Mouse (Mus musculus): ENCODE results near the gene Pawr. TPM values are rescaled to one million over a fixed set of nuclear protein-coding genes. Genes with fewer than 3 reads are reported as not detected.

Gene Pawr
- total RNA-seq, 2 experiments from 2014 or later: 4.4 to 4.8 TPM

GRCm38 (mm10) chr10:108356601-108357187, 24.8 kb downstream of the Pawr start:
- DNase-seq: no peak

- DNase-seq: no peak
Measured at GRCm38 (mm10) chr10:108359974-108360373, 28.1 kb downstream of the Pawr start.

- DNase-seq: no peak
Measured at GRCm38 (mm10) chr10:108360801-108361200, 28.9 kb downstream of the Pawr start.

GRCm38 (mm10) chr10:108361419-108362155, 29.7 kb downstream of the Pawr start:
- no peak for DNase-seq

- no peak for DNase-seq
Measured at GRCm38 (mm10) chr10:108363932-108364331, 32.0 kb downstream of the Pawr start.

- DNase-seq: no peak
Measured at GRCm38 (mm10) chr10:108364946-108365719, 33.2 kb downstream of the Pawr start.

- no peak for DNase-seq
Measured at GRCm38 (mm10) chr10:108366251-108366650, 34.3 kb downstream of the Pawr start.

GRCm38 (mm10) chr10:108368358-108368757, 36.4 kb downstream of the Pawr start:
- DNase-seq: no peak

- no peak for DNase-seq
Measured at GRCm38 (mm10) chr10:108372258-108372657, 40.3 kb downstream of the Pawr start.

- DNase-seq: no peak
Measured at GRCm38 (mm10) chr10:108372858-108373257, 40.9 kb downstream of the Pawr start.

GRCm38 (mm10) chr10:108375796-108376195, 43.9 kb downstream of the Pawr start:
- no peak for DNase-seq

- DNase-seq: no peak
Measured at GRCm38 (mm10) chr10:108376366-108376765, 44.4 kb downstream of the Pawr start.

GRCm38 (mm10) chr10:108377369-108377768, 45.4 kb downstream of the Pawr start:
- no peak for DNase-seq

- no peak for DNase-seq
Measured at GRCm38 (mm10) chr10:108378062-108378461, 46.1 kb downstream of the Pawr start.

- no peak for DNase-seq
Measured at GRCm38 (mm10) chr10:108378479-108378878, 46.6 kb downstream of the Pawr start.

GRCm38 (mm10) chr10:108380715-108381114, 48.8 kb downstream of the Pawr start:
- peak; percentile 12 to 25 for DNase-seq

GRCm38 (mm10) chr10:108384153-108384769, 52.3 kb downstream of the Pawr start:
- DNase-seq: no peak

GRCm38 (mm10) chr10:108385480-108385955, 53.6 kb downstream of the Pawr start:
- no peak for DNase-seq

GRCm38 (mm10) chr10:108388410-108388915, 56.5 kb downstream of the Pawr start:
- DNase-seq: no peak

- no peak for DNase-seq
Measured at GRCm38 (mm10) chr10:108389178-108389926, 57.4 kb downstream of the Pawr start.

GRCm38 (mm10) chr10:108389927-108390287, 58.0 kb downstream of the Pawr start:
- no peak for DNase-seq

Data from heart, adult 18-20 months (tissue).